Mouse (Mus musculus): ENCODE measurements around the gene Akap4. TPM values are rescaled to one million over a fixed set of nuclear protein-coding genes. Genes with fewer than 3 reads are reported as not detected.

Akap4 gene
- total RNA-seq (2021), result not detected
- long read RNA-seq, experiment 1, result 0 reads
- long read RNA-seq, experiment 2, result 0 reads

DNA sequence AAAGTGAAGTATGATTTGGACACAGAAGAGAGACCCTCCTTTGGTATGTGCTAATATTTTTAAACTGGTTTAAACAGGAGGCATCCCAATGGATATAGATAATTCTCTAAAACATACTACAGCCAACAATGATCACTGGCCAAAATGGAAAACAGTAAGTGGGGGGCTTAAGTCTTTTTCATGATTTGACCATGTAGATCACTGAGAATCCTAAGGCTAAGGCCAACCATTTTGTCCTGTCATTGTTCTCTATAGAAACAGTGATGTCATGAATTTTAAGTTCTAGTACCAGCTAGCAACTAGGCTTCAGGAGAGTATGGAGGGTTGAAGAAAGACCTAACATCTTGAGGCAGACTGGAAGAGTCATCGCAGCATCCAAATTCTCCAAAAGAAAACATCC, at the start of gene Akap4:
Gene Akap4, plus strand, starts transcription at position 301 of the 400 bp plus-strand sequence.
- intact Hi-C loops (cut with DNase I), result no loop called here
- no peak for DNase-seq

GRCm38 (mm10) chrX:7041519-7041918, 25.8 kb upstream of the Akap4 start, which contains the start of gene Ccnb3:
Gene Ccnb3, minus strand, starts transcription at chrX:7041619.
- intact Hi-C loops (cut with DNase I), result no loop called here
- no peak for DNase-seq

- intact Hi-C loops (cut with DNase I), result no loop called here
- DNase-seq, result no peak
Observed at GRCm38 (mm10) chrX:7057056-7057455, 10.3 kb upstream of the Akap4 start.

DNA sequence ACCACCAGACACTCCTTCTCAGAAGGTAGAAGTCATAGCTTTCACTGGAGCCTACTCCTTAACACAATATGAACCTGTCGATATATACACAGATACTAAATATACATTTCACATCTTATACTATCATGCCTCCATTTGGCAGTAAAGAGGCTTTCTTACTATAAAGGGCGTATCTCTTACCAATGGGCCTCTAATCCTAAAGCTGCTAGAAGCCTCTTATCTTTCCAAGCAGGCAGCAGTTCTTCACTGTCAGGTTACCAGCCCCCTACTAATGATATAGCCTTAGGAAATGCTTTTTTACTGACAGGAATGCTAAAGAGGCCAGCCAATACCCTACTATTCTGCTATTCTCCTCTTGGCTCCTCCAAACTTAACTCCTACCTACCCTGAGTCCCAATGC, 9.7 kb upstream of the Akap4 start:
- intact Hi-C loops (cut with DNase I), result no loop called here
- DNase-seq, result no peak

DNA sequence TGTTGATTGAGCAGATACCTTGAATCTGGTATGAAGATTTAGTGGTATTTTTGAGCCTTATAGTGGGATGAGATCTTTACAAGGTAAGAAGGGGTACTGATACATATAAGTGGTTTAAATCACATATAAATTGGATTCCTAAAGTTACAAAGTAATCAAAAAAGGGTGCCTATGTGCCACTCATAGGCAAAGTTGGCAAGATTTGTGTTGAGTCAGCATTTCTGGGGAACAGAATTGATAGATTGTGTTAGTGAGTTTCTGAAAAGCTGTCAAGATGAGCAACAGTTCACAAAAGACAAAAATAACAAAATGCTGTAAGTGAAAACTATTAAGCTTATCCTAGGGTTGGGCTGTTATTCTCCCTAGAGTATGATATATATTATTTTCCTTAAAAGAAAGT, 3.2 kb upstream of the Akap4 start:
- intact Hi-C loops (cut with DNase I), result no loop called here

DNA sequence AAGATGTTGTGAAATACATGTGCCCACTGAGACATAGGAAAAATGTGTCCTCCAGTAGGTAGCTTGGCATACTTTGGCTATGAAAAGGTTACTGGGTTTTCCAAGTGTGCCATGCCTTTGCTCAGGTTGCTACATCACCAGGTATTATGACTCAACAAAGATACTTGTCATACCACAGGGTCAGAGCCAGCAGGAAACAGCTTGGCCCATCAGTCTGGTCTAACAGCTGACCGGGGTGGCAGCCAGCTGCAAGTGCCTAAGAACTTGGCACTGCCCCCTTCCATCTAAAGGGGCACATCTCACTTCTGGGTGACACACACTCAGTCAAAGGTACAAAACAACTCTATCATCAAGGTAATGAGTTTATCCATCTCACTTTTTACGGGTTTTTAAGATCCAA, 683 bp downstream of the Akap4 start:
- intact Hi-C loops (cut with DNase I), result no loop called here
- DNase-seq, result no peak

More for the DNA sequence above, 3.2 kb upstream of the Akap4 start:
- DNase-seq, result no peak

- DNase-seq, result no peak
- intact Hi-C loops (cut with DNase I), result no loop called here
Observed at GRCm38 (mm10) chrX:7079820-7080429, 12.6 kb downstream of the Akap4 start.

DNA sequence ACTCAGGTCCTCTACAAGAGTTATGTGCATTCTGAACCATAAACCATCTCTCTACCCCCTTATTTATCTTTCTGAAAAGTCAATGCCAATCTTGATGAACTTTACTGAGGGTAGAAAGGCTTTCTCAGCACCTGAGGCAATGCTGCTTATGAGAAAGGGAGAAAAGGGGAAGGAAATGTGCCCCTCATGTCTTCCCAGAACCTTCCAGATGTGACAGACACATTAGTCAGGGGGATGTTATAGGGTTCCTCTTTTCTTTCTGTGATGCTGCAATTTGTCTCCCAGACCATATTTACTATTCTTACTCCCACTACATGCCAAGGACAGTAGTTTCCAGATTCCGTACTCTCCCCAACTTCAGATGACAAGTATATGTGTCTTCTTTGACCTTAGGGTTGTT, 18.6 kb downstream of the Akap4 start:
- intact Hi-C loops (cut with DNase I), result no loop called here
- DNase-seq, result no peak

GRCm38 (mm10) chrX:7090323-7090722, 23.0 kb downstream of the Akap4 start:
- DNase-seq, result no peak
- intact Hi-C loops (cut with DNase I), result no loop called here

DNA sequence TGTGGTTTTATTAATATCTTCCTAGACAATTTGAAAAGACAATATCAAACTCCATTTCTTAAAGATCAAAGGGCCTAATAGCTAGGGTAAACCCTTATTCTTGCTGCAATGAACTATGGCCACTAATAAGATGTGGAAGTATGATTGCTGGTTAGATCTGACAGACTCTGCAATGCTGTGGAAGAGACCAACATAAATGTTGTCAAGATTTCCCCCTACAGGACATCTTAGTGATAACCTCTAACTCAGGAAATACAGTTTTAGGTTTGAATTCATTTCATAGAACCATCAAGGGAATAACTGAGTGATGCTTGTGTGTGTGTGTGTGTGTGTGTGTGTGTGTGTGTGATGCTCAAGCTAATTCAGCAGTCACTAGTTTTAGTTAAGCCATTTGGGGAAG, 35.0 kb downstream of the Akap4 start:
- DNase-seq, result no peak
- intact Hi-C loops (cut with DNase I), result no loop called here

- intact Hi-C loops (cut with DNase I), result no loop called here
- no peak for DNase-seq
Observed at GRCm38 (mm10) chrX:7114885-7115284, 47.6 kb downstream of the Akap4 start.

- intact Hi-C loops (cut with DNase I), result no loop called here
- no peak for DNase-seq
Observed at GRCm38 (mm10) chrX:7121618-7122280, 54.4 kb downstream of the Akap4 start.

Other genes starting within 250 kb of the Akap4 start
- gene Ccnb3, start 25.9 kb upstream of the Akap4 start, total RNA-seq (2021), result under 1 TPM in 1 of 2 experiments, not detected in 1; 0.10 TPM